Mouse (Mus musculus) heart, embryonic 12.5 days (tissue): ENCODE data around the gene Bahd1. TPM values are rescaled to one million over a fixed set of nuclear protein-coding genes. Genes with fewer than 3 reads are reported as not detected.
A peak's percentile ranks its signal among the peaks of the same experiment; 100 is the strongest.

Experiments used
- ATAC-seq: fragments of 200-750 bp; cut with Nextera tagmentation; 2 replicates; pipeline ENCODE4 v1.8.0; 2017; ENCODE audit warnings: moderate TSS enrichment, moderate library complexity; ENCODE audit not compliant: insufficient number of reproducible peaks, low FRiP score
- H3K27ac ChIP-seq: fragments of 300-500 bp; sonication (generic); 2 replicates; pipeline ENCODE4 v1.5.1; 2016; ENCODE audit warnings: mild to moderate bottlenecking, moderate library complexity; ENCODE audit not compliant: poor library complexity, severe bottlenecking
- H3K27me3 ChIP-seq: fragments of 300-500 bp; sonication (generic); replicated peaks from 2 replicates; pipeline ENCODE4 v1.6.1; 2016; ENCODE audit warnings: mild to moderate bottlenecking, moderate library complexity
- H3K36me3 ChIP-seq: fragments of 300-500 bp; sonication (generic); 2 replicates; pipeline ENCODE4 v1.6.1; 2016; ENCODE audit warnings: mild to moderate bottlenecking, moderate library complexity
- H3K4me1 ChIP-seq: fragments of 300-500 bp; sonication (generic); replicated peaks from 2 replicates; pipeline ENCODE4 v1.6.1; 2016; ENCODE audit warnings: mild to moderate bottlenecking
- H3K4me2 ChIP-seq: fragments of 300-500 bp; sonication (generic); 2 replicates; pipeline ENCODE4 v1.6.1; 2016; ENCODE audit warnings: mild to moderate bottlenecking, moderate library complexity
- H3K4me3 ChIP-seq: fragments of 300-500 bp; sonication (generic); 2 replicates; pipeline ENCODE4 v1.5.1; 2016; ENCODE audit warnings: mild to moderate bottlenecking
- H3K9ac ChIP-seq: fragments of 300-500 bp; sonication (generic); 2 replicates; pipeline ENCODE4 v1.6.1; 2016; ENCODE audit warnings: mild to moderate bottlenecking, moderate library complexity
- H3K9me3 ChIP-seq: fragments of 300-500 bp; sonication (generic); replicated peaks from 2 replicates; pipeline ENCODE4 v1.6.1; 2016; ENCODE audit warnings: mild to moderate bottlenecking, moderate library complexity
- WGBS: fragments of 180-500 bp; shearing (Covaris S2); methylation state at CpG from one replicate; pipeline ENCODE4 v1.1.7; 2016; 5-methylcytosine and 5-hydroxymethylcytosine counted together
- polyA plus RNA-seq: library from polyadenylated mRNA; unstranded; fragments of >200 nt; fragmentation: Nextera tagmentation; extraction: Ambion mirVana; gene quantifications from 2 replicates; pipeline ENCODE4 v1.2.1, GENCODE M21; 2016

Bahd1 gene
- polyA plus RNA-seq = 4.5 and 4.8 TPM in 2 replicates

GRCm38 (mm10) chr2:118899981-118900825 is at the start of gene Bahd1:
TSS of gene Bahd1 (plus strand) at chr2:118900377.
- Histone ChIP-seq H3K9me3 (no peaks in the 10 kb centered on the region), H3K4me2 (peak within 1 kb of the TSS; percentile 97), H3K4me3 (peak within 1 kb of the TSS; percentile 90), H3K27ac (no peak within 1 kb of the TSS), H3K27me3 (peaks cover 51% of the 10 kb centered on the region), H3K36me3 (no peaks in the 10 kb centered on the region), H3K9ac (peak within 1 kb of the TSS; percentile 90), H3K4me1 (peaks cover 51% of the 10 kb centered on the region)
- WGBS = 0% methylated on average over 32 of the region's 32 CpGs
- no peak for ATAC-seq

GRCm38 (mm10) chr2:118851756-118852155 is 48.4 kb upstream of the Bahd1 start:
- H3K9ac ChIP-seq = no peak overlapping the region
- H3K36me3 ChIP-seq = no peaks in the 10 kb centered on the region
- no peaks in the 10 kb centered on the region for H3K9me3 ChIP-seq
- H3K4me3 ChIP-seq = no peak overlapping the region
- H3K4me1 ChIP-seq = no peaks in the 10 kb centered on the region
- WGBS = 34% methylated on average over 3 of the region's 3 CpGs
- no peak overlapping the region for H3K27ac ChIP-seq
- no peak overlapping the region for H3K4me2 ChIP-seq
- no peaks in the 10 kb centered on the region for H3K27me3 ChIP-seq
- ATAC-seq = no peak

- no peaks in the 10 kb centered on the region for H3K9me3 ChIP-seq
- peak within 1 kb of the TSS; percentile 66 for H3K4me3 ChIP-seq
- H3K27ac ChIP-seq = peak within 1 kb of the TSS; percentile 54; the same call in 1 of the 2 replicates
- H3K9ac ChIP-seq = peak within 1 kb of the TSS; percentile 77
- ATAC-seq = peak; percentile 99
- WGBS = under 1% methylated on average over 34 of the region's 34 CpGs
- H3K27me3 ChIP-seq = no peaks in the 10 kb centered on the region
- peaks cover 13% of the 10 kb centered on the region for H3K4me1 ChIP-seq
- peaks cover 9% of the 10 kb centered on the region for H3K36me3 ChIP-seq
- H3K4me2 ChIP-seq = peak within 1 kb of the TSS; percentile 74
These were observed 38.5 kb upstream of the Bahd1 start, which contains the start of gene Ivd for GRCm38 (mm10) chr2:118861454-118862339. TSS of gene Ivd (plus strand) at chr2:118861954.

- H3K4me1 ChIP-seq = peaks cover 13% of the 10 kb centered on the region
- H3K4me3 ChIP-seq = peak overlapping the region; percentile 66
- ATAC-seq = no peak; the same call in 1 of the 2 replicates
- H3K36me3 ChIP-seq = peaks cover 9% of the 10 kb centered on the region
- 58% methylated on average over 2 of the region's 3 CpGs for WGBS
- H3K9me3 ChIP-seq = no peaks in the 10 kb centered on the region
- peak overlapping the region; percentile 77 for H3K9ac ChIP-seq
- no peak overlapping the region for H3K27ac ChIP-seq
- peak overlapping the region; percentile 74 for H3K4me2 ChIP-seq
- H3K27me3 ChIP-seq = no peaks in the 10 kb centered on the region
These were observed 37.9 kb upstream of the Bahd1 start for GRCm38 (mm10) chr2:118862340-118862675.

GRCm38 (mm10) chr2:118870601-118871000 is 29.6 kb upstream of the Bahd1 start:
- H3K27ac ChIP-seq = no peak overlapping the region
- peaks cover 50% of the 10 kb centered on the region for H3K36me3 ChIP-seq
- no peak overlapping the region for H3K9ac ChIP-seq
- H3K27me3 ChIP-seq = no peaks in the 10 kb centered on the region
- no peak overlapping the region for H3K4me2 ChIP-seq
- H3K4me1 ChIP-seq = peaks cover 5% of the 10 kb centered on the region
- WGBS = 88% methylated on average over 3 of the region's 3 CpGs
- no peak for ATAC-seq
- no peaks in the 10 kb centered on the region for H3K9me3 ChIP-seq
- no peak overlapping the region for H3K4me3 ChIP-seq

GRCm38 (mm10) chr2:118871032-118871431 is 29.1 kb upstream of the Bahd1 start:
- ATAC-seq = no peak
- H3K4me3 ChIP-seq = no peak overlapping the region
- H3K27me3 ChIP-seq = no peaks in the 10 kb centered on the region
- no peak overlapping the region for H3K27ac ChIP-seq
- no peak overlapping the region for H3K4me2 ChIP-seq
- WGBS = 67% methylated on average over 1 of the region's 1 CpGs
- H3K9ac ChIP-seq = no peak overlapping the region
- H3K36me3 ChIP-seq = peaks cover 50% of the 10 kb centered on the region
- no peaks in the 10 kb centered on the region for H3K9me3 ChIP-seq
- H3K4me1 ChIP-seq = peaks cover 5% of the 10 kb centered on the region

- no peak for ATAC-seq
- Histone ChIP-seq H3K4me3 (no peak overlapping the region), H3K36me3 (peaks cover 64% of the 10 kb centered on the region)
These were observed 27.2 kb upstream of the Bahd1 start for GRCm38 (mm10) chr2:118873018-118873417.

GRCm38 (mm10) chr2:118873890-118874430 is 26.2 kb upstream of the Bahd1 start:
- Histone ChIP-seq H3K4me3 (no peak overlapping the region), H3K36me3 (peaks cover 64% of the 10 kb centered on the region), H3K27ac (no peak overlapping the region), H3K4me1 (peaks cover 5% of the 10 kb centered on the region), H3K27me3 (no peaks in the 10 kb centered on the region), H3K4me2 (no peak overlapping the region), H3K9me3 (no peaks in the 10 kb centered on the region), H3K9ac (no peak overlapping the region)
- no peak for ATAC-seq
- 81% methylated on average over 6 of the region's 6 CpGs for WGBS

More at GRCm38 (mm10) chr2:118873018-118873417, 27.2 kb upstream of the Bahd1 start:
- Histone ChIP-seq H3K9me3 (no peaks in the 10 kb centered on the region), H3K4me1 (peaks cover 5% of the 10 kb centered on the region), H3K27ac (no peak overlapping the region), H3K27me3 (no peaks in the 10 kb centered on the region), H3K4me2 (no peak overlapping the region), H3K9ac (no peak overlapping the region)
- WGBS = 83% methylated on average over 5 of the region's 5 CpGs

- ATAC-seq = no peak
- H3K9me3 ChIP-seq = no peaks in the 10 kb centered on the region
- no peak overlapping the region for H3K4me2 ChIP-seq
- no peak overlapping the region for H3K9ac ChIP-seq
- no peak overlapping the region for H3K27ac ChIP-seq
- peaks cover 57% of the 10 kb centered on the region for H3K36me3 ChIP-seq
- WGBS = 88% methylated on average over 8 of the region's 8 CpGs
- no peak overlapping the region for H3K4me3 ChIP-seq
- H3K4me1 ChIP-seq = peaks cover 5% of the 10 kb centered on the region
- H3K27me3 ChIP-seq = no peaks in the 10 kb centered on the region
These were observed 24.9 kb upstream of the Bahd1 start for GRCm38 (mm10) chr2:118875316-118875715.

- Histone ChIP-seq H3K9ac (no peak overlapping the region), H3K27me3 (no peaks in the 10 kb centered on the region), H3K4me3 (no peak overlapping the region), H3K36me3 (peaks cover 57% of the 10 kb centered on the region), H3K4me1 (peaks cover 5% of the 10 kb centered on the region), H3K4me2 (no peak overlapping the region), H3K9me3 (no peaks in the 10 kb centered on the region), H3K27ac (no peak overlapping the region)
- ATAC-seq = no peak
- WGBS = 87% methylated on average over 9 of the region's 9 CpGs
These were observed 23.7 kb upstream of the Bahd1 start for GRCm38 (mm10) chr2:118876453-118876852.

GRCm38 (mm10) chr2:118881019-118881418 is 19.2 kb upstream of the Bahd1 start:
- 76% methylated on average over 4 of the region's 4 CpGs for WGBS
- Histone ChIP-seq H3K27ac (no peak overlapping the region), H3K9ac (no peak overlapping the region), H3K9me3 (no peaks in the 10 kb centered on the region), H3K36me3 (peaks cover 31% of the 10 kb centered on the region), H3K27me3 (peaks cover 23% of the 10 kb centered on the region), H3K4me2 (no peak overlapping the region), H3K4me3 (no peak overlapping the region), H3K4me1 (peaks cover 8% of the 10 kb centered on the region)
- ATAC-seq = no peak
